Mouse (Mus musculus) adrenal gland, postnatal 10 days (tissue): ENCODE measurements at regions not wholly inside any gene's neighbourhood (a gene's known extent, or its start where the extent isn't known, plus 50 kb on each side); places are given as distances from the start of the nearest gene placed in this dataset.

Source experiments
- DNase-seq: peaks from one replicate; pipeline ENCODE4 v3.0.0; 2021; ENCODE audit warnings: mixed read lengths

- no peak for DNase-seq
Observed at GRCm38 (mm10) chr15:41154551-41155151, 1020.5 kb downstream of the 9330182O14Rik start.

GRCm38 (mm10) chr15:41155169-41155638, 1021.0 kb downstream of the 9330182O14Rik start:
- peak; percentile 25 for DNase-seq

- no peak for DNase-seq
Observed at GRCm38 (mm10) chr15:41157802-41158201, 1023.6 kb downstream of the 9330182O14Rik start.

GRCm38 (mm10) chr15:41162268-41162667, 1028.1 kb downstream of the 9330182O14Rik start:
- no peak for DNase-seq

- peak; percentile 55 for DNase-seq
Observed at GRCm38 (mm10) chr15:41162793-41163192, 1028.6 kb downstream of the 9330182O14Rik start.

- peak; percentile 9 for DNase-seq
Observed at GRCm38 (mm10) chr15:41163643-41164358, 1029.6 kb downstream of the 9330182O14Rik start.

- no peak for DNase-seq
Observed at GRCm38 (mm10) chr15:41165534-41165933, 1031.4 kb downstream of the 9330182O14Rik start.

- no peak for DNase-seq
Observed at GRCm38 (mm10) chr15:41190792-41191191, 1056.6 kb downstream of the 9330182O14Rik start.

- DNase-seq = peak; percentile 80
Observed at GRCm38 (mm10) chr15:41193240-41193639, 1059.1 kb downstream of the 9330182O14Rik start.

- no peak for DNase-seq
Observed at GRCm38 (mm10) chr15:41223801-41224200, 1089.6 kb downstream of the 9330182O14Rik start.

GRCm38 (mm10) chr15:41232406-41233060, 1098.4 kb downstream of the 9330182O14Rik start:
- DNase-seq = peak; percentile 31
